Mouse (Mus musculus): ENCODE data around the gene Tiam1. TPM values are rescaled to one million over a fixed set of nuclear protein-coding genes. Genes with fewer than 3 reads are reported as not detected.

The Tiam1 gene
- total and polyA plus RNA-seq, 3 experiments: 1.8 to 5.3 (median 2.9) TPM

DNA sequence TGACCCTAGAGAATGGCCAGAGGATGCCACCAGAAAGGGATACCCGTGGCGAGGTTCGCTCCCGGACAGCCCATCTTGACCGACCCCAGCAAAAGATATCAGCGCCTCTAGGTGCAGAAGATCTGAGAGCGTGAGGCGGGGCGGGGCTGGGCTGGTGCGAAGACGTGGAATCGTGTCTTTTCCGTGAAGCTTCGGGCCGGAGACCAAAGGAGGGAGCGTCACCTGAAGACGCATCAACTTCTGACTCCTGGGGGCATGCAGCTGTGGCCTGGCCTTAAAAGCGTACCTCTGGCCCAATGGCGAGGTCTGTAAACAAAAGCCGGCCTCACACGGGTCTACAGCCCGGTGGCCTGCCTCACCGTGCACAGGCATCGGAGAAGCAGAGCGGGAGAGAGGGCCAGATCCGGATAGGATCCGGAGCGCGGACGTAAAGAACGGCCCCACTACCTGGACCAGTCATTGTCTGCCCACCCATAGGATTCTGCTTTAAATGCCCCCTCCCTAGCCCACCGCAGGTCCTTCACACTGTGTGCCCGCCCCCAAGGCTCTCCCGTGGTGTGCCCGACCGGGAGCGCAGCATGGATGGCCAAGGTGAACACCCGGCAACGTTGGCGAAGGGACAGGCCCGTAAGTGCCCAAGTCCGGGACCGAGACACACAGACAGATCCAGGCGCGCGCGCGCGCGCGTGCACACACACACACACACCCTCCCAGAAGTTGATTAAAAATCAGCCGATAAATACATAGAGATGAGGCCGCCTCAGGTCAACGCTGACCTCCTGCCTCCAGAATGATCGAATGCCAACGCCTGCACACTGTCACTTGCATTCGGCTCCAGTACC, 774 bp downstream of the Tiam1 start:
- peak overlapping the region; percentile 71 for H3K4me3 ChIP-seq (ENCODE audit: low read depth, low read length)
- H3K9me3 ChIP-seq (replicated peaks): peaks cover 37% of the 10 kb centered on the region
- peaks cover 9% of the 10 kb centered on the region; the same call in 1 of the 2 replicates for H3K27me3 ChIP-seq (ENCODE audit: insufficient read depth, low read length)
- TF ChIP-seq TAL1 (conservative IDR thresholded peaks at IDR 0.05; ENCODE audit: low read depth, low read length): no peak
- no peak for TF ChIP-seq GATA1 (IDR thresholded peaks at IDR 0.05; ENCODE audit: borderline replicate concordance, low read length)
- no peak for TF ChIP-seq POLR2AphosphoS5 (IDR thresholded peaks at IDR 0.05; ENCODE audit: insufficient replicate concordance, low read depth, low read length)
- no peak for TF ChIP-seq CTCF (IDR thresholded peaks at IDR 0.05; ENCODE audit: low read depth, low read length)
- TF ChIP-seq GATA2 (IDR thresholded peaks at IDR 0.05; ENCODE audit: borderline replicate concordance, low read depth, low read length): no peak
- ATAC-seq (ENCODE audit: extremely low read depth, insufficient number of reproducible peaks, low FRiP score, poor library complexity, severe bottlenecking) (no peak), DNase-seq (ENCODE audit: low spot score) (no peak)
- peaks cover 16% of the 10 kb centered on the region for H3K4me1 ChIP-seq (ENCODE audit: insufficient read depth, low read depth, low read length)
- H3K36me3 ChIP-seq (replicated peaks): no peaks in the 10 kb centered on the region

DNA sequence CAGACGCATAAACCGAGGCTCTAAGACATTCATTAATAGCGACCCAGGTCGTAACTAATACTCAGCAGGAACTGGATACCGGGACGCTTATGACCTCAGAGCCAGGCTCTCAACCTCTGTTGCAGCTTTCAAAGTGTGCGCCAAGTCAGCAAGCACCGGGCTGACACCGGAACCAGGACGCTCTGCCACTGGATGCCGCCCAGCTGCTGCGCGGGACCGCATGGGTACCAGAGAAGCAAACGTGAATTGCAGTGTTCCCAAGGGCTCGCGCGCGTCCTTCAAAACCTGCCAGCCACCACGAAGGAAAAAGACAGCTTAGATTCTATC, 1.4 kb downstream of the Tiam1 start:
- peaks cover 39% of the 10 kb centered on the region for H3K9me3 ChIP-seq (replicated peaks)
- TF ChIP-seq CTCF (IDR thresholded peaks at IDR 0.05; ENCODE audit: low read depth, low read length) (no peak), GATA1 (IDR thresholded peaks at IDR 0.05; ENCODE audit: borderline replicate concordance, low read length) (no peak), GATA2 (IDR thresholded peaks at IDR 0.05; ENCODE audit: borderline replicate concordance, low read depth, low read length) (no peak), TAL1 (conservative IDR thresholded peaks at IDR 0.05; ENCODE audit: low read depth, low read length) (no peak), POLR2AphosphoS5 (IDR thresholded peaks at IDR 0.05; ENCODE audit: insufficient replicate concordance, low read depth, low read length) (no peak)
- no peaks in the 10 kb centered on the region for H3K36me3 ChIP-seq (replicated peaks)
- H3K4me3 ChIP-seq (ENCODE audit: low read depth, low read length): peak overlapping the region; percentile 71; the same call in 1 of the 2 replicates
- peaks cover 16% of the 10 kb centered on the region for H3K4me1 ChIP-seq (ENCODE audit: insufficient read depth, low read depth, low read length)
- DNase-seq (ENCODE audit: low spot score) (no peak), ATAC-seq (ENCODE audit: extremely low read depth, insufficient number of reproducible peaks, low FRiP score, poor library complexity, severe bottlenecking) (no peak)
- H3K27me3 ChIP-seq (ENCODE audit: insufficient read depth, low read length): peaks cover 9% of the 10 kb centered on the region; the same call in 1 of the 2 replicates

DNA sequence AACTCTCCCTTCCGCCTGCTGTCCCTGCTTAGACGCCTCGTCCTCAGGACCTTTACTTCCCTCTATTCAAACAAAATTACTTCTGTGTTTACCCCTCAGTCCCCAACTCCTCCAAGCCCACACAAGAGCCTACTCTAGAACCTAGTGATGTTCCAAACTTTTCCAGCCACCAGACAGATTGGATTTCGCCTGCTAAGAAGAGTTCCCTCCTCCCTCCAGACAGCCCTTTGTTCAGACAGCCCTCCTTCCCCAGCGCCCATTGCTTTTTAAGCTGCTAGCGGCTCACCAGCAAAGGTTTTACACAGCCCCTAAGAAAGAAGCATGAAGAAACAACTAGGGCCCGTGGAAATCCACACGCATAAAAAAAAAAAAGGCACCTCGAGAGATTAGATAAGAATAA, 2.0 kb downstream of the Tiam1 start:
- ATAC-seq (ENCODE audit: extremely low read depth, insufficient number of reproducible peaks, low FRiP score, poor library complexity, severe bottlenecking): no peak
- no peaks in the 10 kb centered on the region for H3K36me3 ChIP-seq (replicated peaks)
- TF ChIP-seq GATA2 (IDR thresholded peaks at IDR 0.05; ENCODE audit: borderline replicate concordance, low read depth, low read length) (no peak), GATA1 (IDR thresholded peaks at IDR 0.05; ENCODE audit: borderline replicate concordance, low read length) (no peak), TAL1 (conservative IDR thresholded peaks at IDR 0.05; ENCODE audit: low read depth, low read length) (no peak), CTCF (IDR thresholded peaks at IDR 0.05; ENCODE audit: low read depth, low read length) (no peak), POLR2AphosphoS5 (IDR thresholded peaks at IDR 0.05; ENCODE audit: insufficient replicate concordance, low read depth, low read length) (no peak)
- peaks cover 9% of the 10 kb centered on the region; the same call in 1 of the 2 replicates for H3K27me3 ChIP-seq (ENCODE audit: insufficient read depth, low read length)
- peaks cover 38% of the 10 kb centered on the region for H3K9me3 ChIP-seq (replicated peaks)
- peaks cover 16% of the 10 kb centered on the region for H3K4me1 ChIP-seq (ENCODE audit: insufficient read depth, low read depth, low read length)
- no peak overlapping the region for H3K4me3 ChIP-seq (ENCODE audit: low read depth, low read length)
- DNase-seq (ENCODE audit: low spot score): no peak

DNA sequence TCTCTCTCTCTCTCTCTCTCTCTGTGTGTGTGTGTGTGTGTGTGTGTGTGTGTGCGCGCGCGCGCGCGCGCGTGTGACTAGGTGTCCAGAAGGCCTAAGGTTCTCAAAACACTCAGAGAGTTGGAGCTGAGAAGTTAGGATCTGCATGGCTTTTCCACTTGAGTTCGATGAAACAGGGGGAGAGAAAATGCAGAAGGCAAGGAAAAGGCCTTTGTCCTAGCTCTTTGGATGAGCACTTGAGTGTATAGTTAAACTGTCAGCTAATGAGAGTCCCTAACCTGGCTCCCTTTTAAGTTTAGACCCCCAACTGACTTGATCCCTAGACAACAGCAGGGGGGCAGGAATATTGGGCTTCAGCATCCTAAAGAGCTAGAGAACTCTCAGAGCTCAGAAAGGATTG, 3.0 kb downstream of the Tiam1 start:
- ATAC-seq (ENCODE audit: extremely low read depth, insufficient number of reproducible peaks, low FRiP score, poor library complexity, severe bottlenecking): no peak
- Histone ChIP-seq H3K4me3 (ENCODE audit: low read depth, low read length) (no peak overlapping the region), H3K4me1 (ENCODE audit: insufficient read depth, low read depth, low read length) (peaks cover 16% of the 10 kb centered on the region), H3K9me3 (replicated peaks) (peaks cover 38% of the 10 kb centered on the region), H3K27me3 (ENCODE audit: insufficient read depth, low read length) (peaks cover 9% of the 10 kb centered on the region; the same call in 1 of the 2 replicates), H3K36me3 (replicated peaks) (no peaks in the 10 kb centered on the region)
- TF ChIP-seq TAL1 (conservative IDR thresholded peaks at IDR 0.05; ENCODE audit: low read depth, low read length) (no peak), CTCF (IDR thresholded peaks at IDR 0.05; ENCODE audit: low read depth, low read length) (no peak), GATA2 (IDR thresholded peaks at IDR 0.05; ENCODE audit: borderline replicate concordance, low read depth, low read length) (no peak)
- DNase-seq (ENCODE audit: low spot score): no peak

DNA sequence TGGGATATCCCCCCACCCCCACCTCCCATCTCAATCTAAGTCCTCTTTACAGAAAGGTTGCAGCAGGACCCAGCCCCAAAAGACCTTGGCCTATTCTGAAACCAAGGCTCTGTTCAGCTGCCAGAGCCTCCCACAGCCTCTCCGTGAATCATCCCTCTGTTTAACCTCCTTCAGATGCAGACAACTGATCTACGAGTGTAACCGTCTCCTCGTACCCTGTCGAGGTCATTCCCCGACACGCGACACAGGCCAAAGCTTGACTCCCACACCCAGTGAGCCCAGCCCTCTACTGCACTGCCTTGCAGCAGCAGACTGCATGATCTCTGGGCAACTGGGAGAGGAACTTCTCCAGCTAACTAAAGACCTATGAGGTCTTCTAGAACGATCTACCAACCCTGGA, 3.9 kb downstream of the Tiam1 start:
- ATAC-seq (ENCODE audit: extremely low read depth, insufficient number of reproducible peaks, low FRiP score, poor library complexity, severe bottlenecking) (no peak), DNase-seq (ENCODE audit: low spot score) (no peak)
- TF ChIP-seq TAL1 (conservative IDR thresholded peaks at IDR 0.05; ENCODE audit: low read depth, low read length) (no peak), GATA2 (IDR thresholded peaks at IDR 0.05; ENCODE audit: borderline replicate concordance, low read depth, low read length) (no peak), POLR2AphosphoS5 (IDR thresholded peaks at IDR 0.05; ENCODE audit: insufficient replicate concordance, low read depth, low read length) (no peak), CTCF (IDR thresholded peaks at IDR 0.05; ENCODE audit: low read depth, low read length) (no peak), GATA1 (IDR thresholded peaks at IDR 0.05; ENCODE audit: borderline replicate concordance, low read length) (no peak)
- H3K4me1 ChIP-seq (ENCODE audit: insufficient read depth, low read depth, low read length): peaks cover 16% of the 10 kb centered on the region
- no peak overlapping the region for H3K4me3 ChIP-seq (ENCODE audit: low read depth, low read length)
- no peaks in the 10 kb centered on the region for H3K36me3 ChIP-seq (replicated peaks)
- peaks cover 41% of the 10 kb centered on the region for H3K9me3 ChIP-seq (replicated peaks)
- H3K27me3 ChIP-seq (ENCODE audit: insufficient read depth, low read length): peaks cover 9% of the 10 kb centered on the region; the same call in 1 of the 2 replicates

DNA sequence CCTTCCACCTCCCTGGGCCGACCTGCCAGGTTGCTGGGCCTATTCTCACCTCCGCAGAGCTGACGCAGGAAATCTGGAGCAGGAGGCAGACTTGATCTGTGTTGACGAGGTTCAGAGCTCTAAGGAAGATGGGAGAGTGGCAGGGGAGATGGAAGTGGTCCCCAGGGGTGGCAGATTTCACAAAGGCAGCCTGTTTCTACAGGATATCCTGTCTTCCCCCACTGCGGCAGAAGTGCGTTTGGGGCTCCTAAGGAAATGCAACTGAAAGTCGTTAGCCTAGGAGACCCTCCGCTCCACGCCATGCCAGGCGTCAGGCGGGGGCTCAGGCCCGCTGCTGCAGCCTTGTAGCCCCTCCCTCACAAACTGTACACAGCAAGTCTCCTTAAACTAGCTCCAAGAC, 5.4 kb downstream of the Tiam1 start:
- TF ChIP-seq GATA1 (IDR thresholded peaks at IDR 0.05; ENCODE audit: borderline replicate concordance, low read length) (no peak), TAL1 (conservative IDR thresholded peaks at IDR 0.05; ENCODE audit: low read depth, low read length) (no peak), GATA2 (IDR thresholded peaks at IDR 0.05; ENCODE audit: borderline replicate concordance, low read depth, low read length) (no peak), POLR2AphosphoS5 (IDR thresholded peaks at IDR 0.05; ENCODE audit: insufficient replicate concordance, low read depth, low read length) (no peak), CTCF (IDR thresholded peaks at IDR 0.05; ENCODE audit: low read depth, low read length) (no peak)
- H3K36me3 ChIP-seq (replicated peaks): no peaks in the 10 kb centered on the region
- H3K4me3 ChIP-seq (ENCODE audit: low read depth, low read length): no peak overlapping the region
- DNase-seq (ENCODE audit: low spot score) (no peak), ATAC-seq (ENCODE audit: extremely low read depth, insufficient number of reproducible peaks, low FRiP score, poor library complexity, severe bottlenecking) (no peak)
- peaks cover 6% of the 10 kb centered on the region; the same call in 1 of the 2 replicates for H3K27me3 ChIP-seq (ENCODE audit: insufficient read depth, low read length)
- peaks cover 29% of the 10 kb centered on the region for H3K9me3 ChIP-seq (replicated peaks)
- peaks cover 7% of the 10 kb centered on the region for H3K4me1 ChIP-seq (ENCODE audit: insufficient read depth, low read depth, low read length)
